Mouse (Mus musculus) gastrocnemius, adult 18-20 months (tissue): ENCODE results near the gene Tmem107. TPM values are rescaled to one million over a fixed set of nuclear protein-coding genes. Genes with fewer than 3 reads are reported as not detected.

Source experiments
- DNase-seq: peaks from one replicate; pipeline ENCODE4 v3.0.0; 2021; ENCODE audit warnings: low spot score
- total RNA-seq, 2 experiments: library from RNA; stranded (reverse); gene quantifications; 2 replicates each; pipeline ENCODE4 v1.2.3; 2021

The Tmem107 gene
- total RNA-seq, 2 experiments from 2014 or later: 3.5 to 3.7 TPM

DNA sequence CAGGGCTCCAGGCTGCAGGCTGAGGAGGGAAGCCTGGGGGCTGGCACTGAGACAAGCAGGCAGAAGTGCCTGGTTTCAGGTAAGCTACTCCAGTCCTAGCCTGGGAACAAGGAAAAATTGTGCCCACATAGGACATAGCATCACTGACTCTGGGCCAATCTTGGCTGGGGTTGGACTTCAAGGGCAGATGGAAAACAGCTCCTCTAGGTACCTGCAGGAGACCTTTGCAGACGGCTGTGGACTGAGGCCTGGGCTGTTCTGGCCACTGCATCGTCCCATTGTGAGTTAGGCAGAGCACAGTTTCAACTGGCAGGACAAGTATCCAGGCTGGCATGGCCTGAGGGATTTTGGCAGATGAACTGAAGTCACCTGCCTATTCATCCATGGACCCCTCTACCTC lies 35.2 kb downstream of the Tmem107 start:
- no peak for DNase-seq

DNA sequence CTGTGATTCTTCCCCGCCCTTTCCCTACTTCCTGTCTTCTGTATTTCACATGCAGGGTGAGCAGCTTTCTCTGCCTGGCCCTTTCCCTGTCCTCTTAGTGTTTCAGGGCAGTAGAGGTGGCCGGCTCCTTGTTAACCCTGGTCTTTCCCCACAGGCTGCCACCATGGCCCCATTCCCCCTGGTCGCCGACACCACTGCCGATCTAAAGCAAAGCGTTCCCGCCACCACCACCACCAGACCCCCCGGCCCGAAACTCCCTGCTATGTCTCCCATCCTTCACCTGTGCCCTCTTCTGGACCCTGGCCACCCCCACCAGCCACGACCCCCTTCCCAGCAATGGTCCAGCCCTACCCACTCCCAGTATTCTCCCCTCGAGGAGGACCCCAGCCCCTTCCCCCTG lies 35.7 kb downstream of the Tmem107 start:
- DNase-seq: no peak

- DNase-seq: no peak
These were observed 36.2 kb downstream of the Tmem107 start for GRCm38 (mm10) chr11:69106842-69107241.

GRCm38 (mm10) chr11:69107676-69108075 lies 37.1 kb downstream of the Tmem107 start:
- DNase-seq: no peak

DNA sequence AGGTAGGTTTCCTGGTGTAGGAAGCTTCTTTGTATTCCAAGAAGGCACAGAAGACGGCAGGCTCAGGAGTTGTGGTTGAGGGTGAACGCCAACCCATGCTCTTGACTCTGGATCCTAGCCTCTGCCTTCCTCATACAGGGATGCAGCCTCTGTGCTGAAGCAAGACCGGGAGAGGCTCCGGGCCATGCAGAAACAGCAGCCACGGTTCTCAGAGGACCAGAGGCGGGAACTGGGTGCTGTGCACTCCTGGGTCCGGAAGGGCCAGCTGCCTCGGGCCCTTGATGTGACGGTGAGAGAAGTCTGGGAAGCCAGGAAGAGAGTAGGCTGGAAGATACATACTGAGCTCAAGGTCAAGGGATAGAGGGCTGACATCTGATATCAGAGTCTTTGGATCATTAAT lies 37.6 kb downstream of the Tmem107 start:
- no peak for DNase-seq

DNA sequence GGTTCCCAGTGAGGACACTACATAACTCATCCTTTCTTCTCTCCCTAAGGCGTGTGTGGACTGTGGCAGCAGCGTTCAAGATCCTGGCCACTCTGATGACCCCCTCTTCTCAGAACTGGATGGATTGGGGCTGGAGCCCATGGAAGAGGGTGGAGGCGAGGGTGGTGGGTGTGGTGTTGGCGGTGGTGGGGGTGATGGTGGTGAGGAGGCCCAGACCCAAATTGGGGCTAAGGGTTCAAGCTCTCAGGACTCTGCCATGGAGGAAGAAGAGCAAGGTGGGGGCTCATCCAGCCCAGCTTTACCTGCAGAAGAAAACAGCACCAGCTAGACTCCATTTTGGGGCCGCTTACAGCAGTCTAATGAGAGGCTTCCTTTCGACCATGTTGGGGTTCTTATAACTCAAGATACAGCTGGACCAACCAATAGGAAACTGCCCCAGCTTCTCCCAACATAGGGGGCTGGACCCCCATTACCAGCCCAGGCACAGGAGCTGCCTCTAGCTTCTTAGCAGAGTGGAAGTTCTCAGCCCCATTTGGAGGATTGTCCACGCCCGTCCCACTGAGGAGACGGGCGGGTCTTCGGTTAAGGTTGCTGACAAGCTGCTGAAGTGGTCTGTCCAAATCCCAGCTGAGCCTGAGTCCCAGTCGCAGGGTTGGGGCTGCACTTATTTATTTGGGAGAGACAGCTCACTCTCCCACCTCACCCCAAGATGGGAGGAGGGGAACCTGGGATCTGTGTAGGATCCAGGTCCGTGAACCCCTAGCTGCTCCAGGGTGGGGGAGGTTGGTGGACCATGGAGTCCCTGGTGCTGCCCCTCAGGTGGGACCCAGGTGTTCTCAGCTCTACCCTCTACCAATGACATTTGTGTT lies 38.7 kb downstream of the Tmem107 start:
- DNase-seq: no peak

- DNase-seq: peak; percentile 92
These were observed 39.9 kb downstream of the Tmem107 start for GRCm38 (mm10) chr11:69110319-69111046.

- no peak for DNase-seq
These were observed 40.6 kb downstream of the Tmem107 start for GRCm38 (mm10) chr11:69111051-69111810.

- no peak for DNase-seq
These were observed 41.3 kb downstream of the Tmem107 start for GRCm38 (mm10) chr11:69111865-69112264.

DNA sequence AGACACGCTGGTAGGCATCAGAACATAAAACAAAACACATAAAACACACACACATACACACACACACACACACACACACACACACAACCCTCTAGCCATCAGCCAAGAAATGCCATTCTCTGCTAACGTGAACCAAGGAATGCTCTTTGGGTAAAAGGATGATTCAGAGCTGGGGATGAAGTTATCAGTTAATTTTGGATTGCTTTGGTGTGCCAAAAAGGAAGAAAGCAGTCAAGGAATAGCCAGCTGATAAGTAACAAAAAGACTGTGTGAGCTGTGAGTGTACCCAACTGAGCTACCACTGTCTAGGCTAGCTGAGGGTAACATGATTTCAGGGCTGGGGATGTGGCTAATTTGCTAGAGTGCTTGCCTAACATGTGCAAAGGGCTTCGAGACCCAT lies 43.4 kb downstream of the Tmem107 start:
- no peak for DNase-seq

DNA sequence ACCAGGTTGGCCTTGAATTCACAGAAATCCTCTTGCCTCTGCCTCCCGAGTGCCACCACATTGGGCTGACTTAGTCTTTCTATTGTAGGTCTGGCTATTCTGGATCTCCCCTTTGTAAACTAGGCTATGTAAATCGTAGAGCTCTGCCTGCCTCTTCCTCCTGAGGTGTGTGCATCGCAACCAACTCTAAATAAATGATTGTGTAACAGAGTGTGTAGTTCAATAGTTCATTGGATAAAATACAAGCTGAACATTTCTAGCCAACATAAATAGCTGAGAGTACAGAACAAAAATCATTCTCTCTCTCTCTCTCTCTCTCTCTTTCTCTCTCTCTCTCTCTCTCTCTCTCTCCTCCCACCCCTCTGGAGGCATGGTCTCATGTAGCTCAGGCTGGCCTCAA lies 44.0 kb downstream of the Tmem107 start:
- no peak for DNase-seq

GRCm38 (mm10) chr11:69116843-69117242 lies 46.2 kb downstream of the Tmem107 start:
- DNase-seq: no peak

GRCm38 (mm10) chr11:69117737-69118695 lies 47.4 kb downstream of the Tmem107 start:
- DNase-seq: peak; percentile 61

DNA sequence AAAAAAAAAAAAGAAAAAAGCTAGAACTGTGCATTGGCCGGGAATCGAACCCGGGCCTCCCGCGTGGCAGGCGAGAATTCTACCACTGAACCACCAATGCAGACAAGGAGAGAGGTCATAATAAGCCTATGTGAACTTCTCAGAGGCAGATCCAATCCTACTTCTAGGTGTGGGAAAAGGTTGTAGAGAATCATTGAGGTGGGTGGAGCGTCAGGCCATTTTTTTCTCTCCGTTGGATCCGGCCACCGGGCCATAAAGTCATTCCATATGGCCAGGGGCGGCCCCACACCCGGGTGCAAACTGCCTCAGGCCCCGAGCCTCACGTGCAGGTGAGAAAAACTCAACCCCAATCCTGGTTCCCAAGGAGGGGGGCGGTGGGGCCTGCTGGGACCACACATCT lies 48.2 kb downstream of the Tmem107 start:
- peak; percentile 94 for DNase-seq

- DNase-seq: no peak
These were observed 49.0 kb downstream of the Tmem107 start for GRCm38 (mm10) chr11:69119446-69120155.

DNA sequence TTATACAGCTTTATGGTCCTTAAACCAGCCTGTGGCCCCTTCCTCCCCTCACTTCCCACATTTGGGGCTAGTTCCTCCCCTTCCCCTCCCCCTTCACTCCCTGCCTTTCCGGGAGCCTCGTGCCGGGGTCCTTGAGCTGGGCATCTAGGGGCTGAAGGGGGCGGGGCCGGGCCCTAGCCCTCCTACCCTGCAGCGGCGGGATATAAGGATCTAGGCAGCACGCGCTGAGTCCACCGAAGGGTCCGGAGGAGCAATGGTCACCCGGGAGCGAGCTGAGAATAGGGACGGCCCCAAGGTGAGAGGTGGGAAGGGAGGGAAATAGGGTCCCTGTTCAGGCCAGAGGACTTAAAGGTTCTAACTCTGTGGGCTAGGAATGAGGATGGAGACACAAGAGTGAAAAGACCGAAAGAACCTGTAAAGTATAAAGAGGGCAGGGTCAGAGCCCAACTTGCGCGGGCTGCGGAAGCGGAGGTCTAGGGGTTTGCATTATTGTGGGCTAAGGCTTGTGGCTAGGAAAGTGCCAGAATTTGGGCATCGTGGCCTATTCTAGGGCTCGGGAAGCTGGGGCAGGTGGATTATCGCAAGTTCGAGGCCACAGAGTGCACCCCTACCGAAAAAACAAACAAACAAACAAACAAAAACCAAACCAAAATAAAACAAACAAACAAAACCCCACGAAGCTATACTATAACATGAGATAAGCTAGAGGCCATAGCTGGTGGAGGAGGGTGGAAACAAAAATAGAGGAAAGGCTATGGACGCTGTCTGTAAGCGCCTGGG lies 49.8 kb downstream of the Tmem107 start, which contains the start of gene Hes7:
Gene Hes7 (plus strand): TSS at position 184 of the 780 bp plus-strand sequence.
- DNase-seq: no peak

DNA sequence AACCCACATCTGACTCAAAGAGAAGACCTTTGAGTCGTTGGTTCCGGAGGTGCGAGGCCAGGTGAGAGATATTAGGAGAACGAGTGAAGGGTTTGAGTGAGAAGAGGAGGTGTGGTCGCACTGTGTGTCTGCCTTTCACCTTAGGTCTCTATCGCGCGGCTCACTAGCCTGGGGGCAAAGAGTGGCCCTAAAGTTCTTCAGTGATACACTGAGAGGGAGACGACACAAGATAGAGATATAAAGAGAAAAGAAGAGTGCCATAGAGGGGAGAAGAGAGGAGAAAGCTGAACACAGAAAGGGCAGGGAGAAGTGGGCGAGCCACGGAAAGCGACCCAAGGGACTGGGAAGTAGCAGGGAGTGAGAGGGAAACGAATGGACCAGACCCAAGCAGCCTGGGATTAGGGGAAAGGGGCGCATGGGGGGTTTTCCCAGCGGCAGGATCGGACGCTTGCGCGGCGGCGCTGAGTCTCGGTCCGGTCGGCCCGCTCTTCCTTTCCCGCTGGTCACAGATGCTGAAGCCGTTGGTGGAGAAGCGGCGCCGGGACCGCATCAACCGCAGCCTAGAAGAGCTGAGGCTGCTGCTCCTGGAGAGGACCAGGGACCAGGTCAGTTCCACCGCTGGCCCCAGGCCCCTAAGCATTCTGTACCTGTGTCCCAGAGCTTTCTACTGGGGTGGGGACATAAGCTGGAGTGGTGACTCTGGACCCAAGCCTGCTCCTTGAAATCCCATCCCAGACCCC lies 50.6 kb downstream of the Tmem107 start:
- no peak for DNase-seq

GRCm38 (mm10) chr11:69121741-69122335 lies 51.2 kb downstream of the Tmem107 start:
- no peak for DNase-seq
